Mouse (Mus musculus) kidney, postnatal 10 days (tissue): ENCODE measurements around the gene Cdh22.
A peak's percentile ranks its signal among the peaks of the same experiment; 100 is the strongest.

Experiments used
- DNase-seq: peaks from one replicate; pipeline ENCODE4 v3.0.0; 2021; ENCODE audit warnings: mixed read lengths

The Cdh22 gene

GRCm38 (mm10) chr2:165078045-165078444 lies 156.6 kb downstream of the Cdh22 start:
- DNase-seq, result no peak

GRCm38 (mm10) chr2:165077055-165077454 lies 157.6 kb downstream of the Cdh22 start:
- DNase-seq, result no peak

- DNase-seq, result peak; percentile 86
These were observed 159.7 kb downstream of the Cdh22 start for GRCm38 (mm10) chr2:165074937-165075336.

- no peak for DNase-seq
These were observed 160.4 kb downstream of the Cdh22 start for GRCm38 (mm10) chr2:165074081-165074884.

GRCm38 (mm10) chr2:165073381-165073781 lies 161.3 kb downstream of the Cdh22 start:
- DNase-seq, result no peak

- DNase-seq, result peak; percentile 77
These were observed 164.4 kb downstream of the Cdh22 start for GRCm38 (mm10) chr2:165070096-165070816.

- DNase-seq, result no peak
These were observed 165.8 kb downstream of the Cdh22 start for GRCm38 (mm10) chr2:165068806-165069205.

GRCm38 (mm10) chr2:165064489-165064888 lies 170.2 kb downstream of the Cdh22 start:
- DNase-seq, result peak; percentile 61

- DNase-seq, result peak; percentile 69
These were observed 172.8 kb downstream of the Cdh22 start for GRCm38 (mm10) chr2:165061638-165062433.
